Mouse (Mus musculus) E14TG2a.4 (cell line): ENCODE results near the gene Abl1.

Experiments
- CTCF ChIP-seq: conservative IDR thresholded peaks from 2 replicates; pipeline ENCODE4 v1.5.1; 2014; ENCODE audit warnings: low read length
- POU5F1 ChIP-seq: IDR thresholded peaks from 2 replicates; pipeline ENCODE4 v1.6.1; 2014; ENCODE audit warnings: low read length, borderline replicate concordance

GRCm38 (mm10) chr2:31791260-31791659, 103.1 kb downstream of the Abl1 start:
- TF ChIP-seq CTCF (no peak), POU5F1 (no peak)
